Mouse (Mus musculus) mesoderm, embryonic 11.5 days (tissue): ENCODE data around the gene Rabgef1.

ENCODE experiments used
- DNase-seq: peaks from one replicate; pipeline ENCODE4 v3.0.0-alpha.2; 2012; ENCODE audit warnings: low read depth, low spot score

The Rabgef1 gene

GRCm38 (mm10) chr5:130216781-130217180, 45.2 kb downstream of the Rabgef1 start, which contains the start of gene Tmem248:
Gene Tmem248 (plus strand): TSS chr5:130217081.
- no peak for DNase-seq

GRCm38 (mm10) chr5:130217406-130217805, 45.8 kb downstream of the Rabgef1 start:
- DNase-seq = no peak

GRCm38 (mm10) chr5:130218336-130218735, 46.7 kb downstream of the Rabgef1 start:
- no peak for DNase-seq

GRCm38 (mm10) chr5:130221316-130221715, 49.7 kb downstream of the Rabgef1 start:
- no peak for DNase-seq

DNA sequence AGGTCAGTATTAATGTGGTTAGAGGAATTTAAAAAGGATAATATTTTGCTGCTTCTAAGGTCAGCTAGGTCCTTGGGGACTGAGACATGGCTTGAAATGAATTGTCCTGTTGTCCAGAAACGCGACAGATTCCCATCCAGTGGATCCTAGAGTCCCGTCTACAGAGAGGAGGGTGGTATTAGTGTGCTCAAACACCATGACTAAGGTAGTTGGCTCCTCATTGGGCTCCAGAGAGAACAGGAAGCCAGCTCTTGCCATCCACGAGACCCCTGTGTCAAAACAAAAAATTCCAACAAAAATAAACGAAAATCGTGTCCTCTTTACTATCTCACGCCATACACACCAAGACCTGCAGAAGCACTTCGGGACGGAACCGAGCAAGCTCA, 50.2 kb downstream of the Rabgef1 start:
- no peak for DNase-seq

DNA sequence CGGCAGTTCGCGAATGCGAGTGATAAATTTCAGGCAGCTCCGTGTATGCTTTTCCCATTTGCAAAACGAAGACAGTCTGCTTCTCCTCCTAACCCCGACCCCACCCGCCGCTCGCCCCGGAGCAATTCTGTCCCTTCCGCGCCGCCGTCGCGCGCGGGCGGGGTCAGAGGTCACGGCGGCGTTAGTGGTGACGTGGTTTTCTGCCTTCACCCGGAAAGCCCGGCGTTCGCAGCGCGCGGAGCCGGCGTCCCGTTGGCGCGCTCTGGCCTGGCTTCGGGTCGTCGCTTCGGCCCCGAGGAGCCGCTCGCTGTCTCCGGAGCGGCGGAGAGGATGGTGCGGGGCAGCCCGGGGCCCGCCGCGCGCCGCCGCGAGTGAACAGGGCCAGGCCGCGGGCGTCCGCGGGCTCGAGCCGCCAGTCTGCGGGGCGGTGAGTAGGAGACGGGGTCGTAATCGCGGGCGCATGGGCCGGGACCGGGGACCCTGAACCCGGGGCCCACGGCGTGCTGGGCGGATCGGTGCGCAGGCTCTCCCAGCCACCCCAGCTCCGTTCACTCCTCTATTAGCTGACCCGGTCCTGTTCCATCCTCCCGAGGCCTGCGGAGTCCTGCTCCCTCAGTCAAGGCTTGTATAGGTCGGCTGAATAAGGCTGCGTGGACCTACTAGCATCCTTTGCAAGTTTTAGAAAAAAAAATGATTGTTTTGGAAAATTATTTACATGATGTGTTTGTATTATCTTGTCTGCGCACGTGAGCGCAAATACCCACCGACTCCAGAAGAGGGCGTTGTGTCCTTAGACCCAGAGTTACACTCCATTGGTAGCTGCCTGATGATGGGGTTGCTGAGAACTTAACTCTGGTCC, 50.8 kb downstream of the Rabgef1 start:
- DNase-seq = peak; percentile 93

GRCm38 (mm10) chr5:130226790-130227189, 55.2 kb downstream of the Rabgef1 start:
- no peak for DNase-seq

DNA sequence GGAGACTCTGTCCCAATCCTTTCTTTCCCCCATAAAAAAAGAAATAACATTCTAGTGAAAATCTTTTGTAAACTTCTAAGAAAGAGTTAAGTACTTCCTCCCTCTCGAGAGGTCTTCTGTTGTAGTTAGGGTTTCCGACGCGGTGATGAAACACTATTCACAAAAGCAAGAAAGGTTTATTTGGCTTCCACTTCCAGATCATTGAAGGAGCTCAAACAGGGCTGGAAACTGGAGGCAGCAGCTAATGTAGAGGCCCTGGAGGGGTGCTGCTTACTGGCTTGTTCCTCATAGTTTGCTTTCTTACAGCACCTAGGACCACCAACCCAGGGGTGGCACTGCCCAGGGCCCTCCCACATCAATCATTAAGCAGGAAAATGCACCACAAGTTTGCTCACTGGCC, 56.5 kb downstream of the Rabgef1 start:
- no peak for DNase-seq

DNA sequence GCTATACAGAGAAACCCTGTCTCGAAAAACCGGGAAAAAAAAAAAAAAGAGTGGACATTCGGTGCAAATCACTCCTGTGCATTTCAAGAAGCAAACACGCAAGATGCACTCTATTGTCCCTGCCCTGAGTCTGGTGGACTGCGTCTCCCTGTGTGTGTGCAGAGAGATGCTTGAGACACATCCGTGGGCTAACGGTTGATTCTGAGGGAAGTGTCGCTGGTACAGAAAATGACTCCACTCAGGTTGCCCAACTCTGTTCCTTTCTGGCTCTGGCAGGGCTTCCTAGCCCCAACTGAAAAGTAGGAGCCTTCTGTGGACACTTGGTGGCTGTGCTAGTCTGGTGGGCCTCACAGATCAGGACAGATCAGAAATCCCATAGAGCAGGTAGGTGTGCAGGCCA, 64.7 kb downstream of the Rabgef1 start:
- no peak for DNase-seq

- no peak for DNase-seq
These were observed 67.6 kb downstream of the Rabgef1 start for GRCm38 (mm10) chr5:130239236-130239635.

- DNase-seq = no peak
These were observed 68.3 kb downstream of the Rabgef1 start for GRCm38 (mm10) chr5:130239856-130240255.

- no peak for DNase-seq
These were observed 69.8 kb downstream of the Rabgef1 start for GRCm38 (mm10) chr5:130241426-130241825.

DNA sequence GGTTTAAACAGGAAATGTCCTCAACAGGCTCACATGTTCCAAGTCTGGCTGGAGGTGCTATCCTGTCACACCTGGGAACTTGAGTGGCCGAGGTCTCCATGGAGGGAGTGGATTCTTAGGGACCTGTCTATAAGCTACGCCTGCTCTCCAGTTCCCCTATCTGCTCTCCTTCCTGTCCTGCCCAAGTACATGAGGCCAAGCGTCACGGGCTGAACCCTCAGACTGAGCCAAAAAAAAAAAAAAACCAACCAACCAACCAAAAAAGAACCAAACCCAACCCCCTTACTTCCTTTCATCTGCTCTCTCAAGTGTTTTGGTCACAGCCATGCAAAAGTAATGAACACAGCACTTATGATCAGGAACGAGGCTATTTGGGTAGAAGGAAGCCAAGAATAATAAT, 76.2 kb downstream of the Rabgef1 start:
- DNase-seq = no peak

DNA sequence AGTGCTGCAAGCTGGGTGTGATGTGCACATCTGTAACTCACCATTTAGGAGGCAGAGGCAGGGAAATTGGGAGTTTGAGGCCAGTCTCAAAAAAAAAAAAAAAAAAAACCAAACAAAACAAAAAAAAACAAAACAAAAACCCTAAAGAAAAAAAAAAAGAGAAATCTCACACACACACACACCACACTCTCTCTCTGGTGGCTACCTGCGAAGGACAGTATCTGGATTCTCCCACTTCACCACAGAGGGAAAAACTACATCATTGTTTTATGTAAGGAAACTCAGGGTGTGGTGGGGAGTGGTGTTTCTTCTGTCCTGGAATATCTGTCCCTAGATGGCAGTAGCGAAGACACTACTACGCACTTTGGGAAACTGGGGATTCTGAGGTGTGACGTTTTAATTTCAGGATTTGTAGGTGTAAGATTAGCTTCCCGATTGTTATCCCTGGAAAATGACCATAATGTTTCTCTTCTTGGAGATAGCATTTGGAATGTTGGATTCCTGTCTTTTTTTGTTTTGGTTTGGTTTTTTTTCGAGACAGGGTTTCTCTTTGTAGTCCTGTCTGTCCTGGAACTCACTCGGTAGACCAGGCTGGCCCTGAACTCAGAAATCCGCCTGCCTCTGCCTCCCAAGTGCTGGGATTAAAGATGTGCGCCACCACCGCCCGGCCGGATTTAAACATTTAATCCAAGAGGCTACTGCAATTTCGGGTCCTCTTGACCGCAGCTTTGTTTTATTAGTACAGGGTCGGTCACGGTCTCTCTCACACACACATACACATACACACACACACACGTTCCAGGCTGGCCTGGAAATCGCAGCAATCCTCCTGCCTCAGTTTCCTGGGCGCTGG, 82.8 kb downstream of the Rabgef1 start:
- DNase-seq = peak; percentile 53

DNA sequence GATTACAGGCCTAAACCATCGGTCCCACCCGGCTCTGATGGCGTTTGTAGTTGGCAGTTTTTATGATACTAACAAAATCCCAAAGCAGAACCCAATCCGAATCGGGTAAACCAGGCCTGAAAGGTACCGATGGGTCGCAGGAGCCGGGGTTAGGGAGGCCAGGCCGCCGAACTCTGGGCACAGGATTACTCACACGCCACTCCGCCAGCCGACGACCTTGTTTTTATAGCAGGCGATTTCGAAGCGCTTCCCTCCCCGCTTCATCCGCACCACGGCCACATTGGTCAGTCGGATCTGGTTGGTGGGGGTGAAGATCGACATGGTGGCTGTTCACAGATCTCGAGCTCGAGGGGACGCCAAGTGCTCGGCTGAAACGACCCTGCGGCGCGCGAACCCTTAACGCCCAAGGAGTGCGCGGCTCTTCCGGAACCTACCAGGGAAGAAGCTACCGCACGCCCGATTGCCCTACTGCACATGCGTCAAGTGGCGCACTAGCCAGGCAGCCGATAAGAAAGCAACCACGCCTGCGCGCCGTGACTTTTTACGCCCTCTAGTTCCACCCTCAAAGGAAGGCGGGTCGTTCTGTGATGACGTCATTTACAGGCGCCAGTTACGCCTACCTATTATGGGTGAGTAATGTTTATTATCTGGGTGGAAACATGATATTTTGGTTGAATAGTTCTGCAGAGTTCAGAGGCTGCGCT, 83.6 kb downstream of the Rabgef1 start, which contains the start of the genes Sbds and Tyw1:
TSS of gene Sbds (minus strand) at position 514 of the 704 bp plus-strand sequence.
TSS of gene Tyw1 (plus strand) at position 603 of the 704 bp plus-strand sequence.
- DNase-seq = peak; percentile 99

GRCm38 (mm10) chr5:130255799-130256525, 84.4 kb downstream of the Rabgef1 start:
- DNase-seq = peak; percentile 10

- peak; percentile 96 for DNase-seq
These were observed 85.2 kb downstream of the Rabgef1 start for GRCm38 (mm10) chr5:130256678-130257271.

GRCm38 (mm10) chr5:130257303-130257702, 85.7 kb downstream of the Rabgef1 start:
- no peak for DNase-seq

- no peak for DNase-seq
These were observed 91.9 kb downstream of the Rabgef1 start for GRCm38 (mm10) chr5:130263454-130263853.
